In the genomic region with DNA sequence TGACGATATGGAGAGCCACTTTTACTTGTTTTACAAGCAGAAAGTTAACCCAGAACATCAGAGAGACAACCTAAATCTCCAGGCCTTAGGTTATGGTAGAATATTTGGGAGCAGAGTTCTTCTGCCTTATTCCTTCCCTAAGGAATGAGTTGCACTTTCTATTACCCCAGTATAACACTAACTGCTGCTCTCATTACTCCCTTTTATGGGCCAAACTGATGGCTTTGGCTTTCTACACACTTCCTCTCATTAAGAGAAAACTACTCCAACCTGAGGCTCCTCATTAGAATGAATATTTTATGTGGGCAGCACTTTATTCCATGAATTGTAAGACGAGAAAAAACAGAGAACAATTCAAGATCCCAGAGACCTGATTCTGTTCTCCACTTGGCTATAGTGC, we compare ENCODE assay signal across 35 mouse cellular contexts.
"Had no signal": no experiment of that assay in that cellular context is flagged by ENCODE, and none has a peak within 500 bp of the region (broad histone marks: within the 10 kb centered on the region; RNA-seq: fewer than 3 reads in every experiment).

No protein-coding gene starts in this region.

- H3K36me3 ChIP-seq: heart, embryonic 10.5 days; heart, embryonic 12.5 days; heart, embryonic 13.5 days; heart, embryonic 15.5 days; hindbrain, embryonic 10.5 days; hindbrain, embryonic 12.5 days; hindbrain, embryonic 13.5 days; hindbrain, embryonic 15.5 days; intestine, embryonic 15.5 days; kidney, embryonic 15.5 days had no signal

- DNase-seq: heart, postnatal 10 days; heart, postnatal 14 days; heart, postnatal 36 days; heart, postnatal 4 days; kidney, adult 11 months; kidney, adult 18-20 months; kidney, adult 2 months; kidney, adult 8-10 months; kidney, adult 9 months; kidney, postnatal 10 days; kidney, postnatal 14 days; kidney, postnatal 25 days; kidney, postnatal 36 days; kidney, postnatal 4 days; layer of hippocampus, adult 9-11 months; layer of hippocampus, postnatal 36 days had no signal

- H3K4me1 ChIP-seq: heart, embryonic 10.5 days; heart, embryonic 12.5 days; heart, embryonic 13.5 days; heart, embryonic 15.5 days; hindbrain, embryonic 10.5 days; hindbrain, embryonic 12.5 days; hindbrain, embryonic 13.5 days; hindbrain, embryonic 15.5 days; intestine, embryonic 15.5 days; kidney, embryonic 15.5 days had no signal

- H3K4me3 ChIP-seq: heart, embryonic 10.5 days; heart, embryonic 12.5 days; heart, embryonic 13.5 days; heart, embryonic 15.5 days; hindbrain, embryonic 10.5 days; hindbrain, embryonic 12.5 days; hindbrain, embryonic 13.5 days; hindbrain, embryonic 15.5 days; intestine, embryonic 15.5 days; kidney, embryonic 15.5 days; layer of hippocampus, adult 2 months had no signal

- H3K9ac ChIP-seq: heart, embryonic 12.5 days; heart, embryonic 13.5 days; heart, embryonic 15.5 days; hindbrain, embryonic 12.5 days; hindbrain, embryonic 13.5 days; hindbrain, embryonic 14.5 days; hindbrain, embryonic 15.5 days; intestine, embryonic 15.5 days; kidney, embryonic 15.5 days had no signal

- H3K9me3 ChIP-seq: heart, embryonic 10.5 days; heart, embryonic 12.5 days; heart, embryonic 13.5 days; heart, embryonic 15.5 days; hindbrain, embryonic 10.5 days; hindbrain, embryonic 12.5 days; hindbrain, embryonic 13.5 days; hindbrain, embryonic 15.5 days; intestine, embryonic 15.5 days; kidney, embryonic 15.5 days had no signal

- ATAC-seq: hindbrain, embryonic 16.5 days; hindbrain, postnatal 0 days; inflammation-experienced regulatory T-cells, adult 6 months; intestine, embryonic 15.5 days; intestine, embryonic 16.5 days; intestine, postnatal 0 days had no signal

- H3K27me3 ChIP-seq: heart, embryonic 12.5 days; heart, embryonic 13.5 days; heart, embryonic 15.5 days; hindbrain, embryonic 12.5 days; hindbrain, embryonic 13.5 days; hindbrain, embryonic 15.5 days; intestine, embryonic 15.5 days; kidney, embryonic 15.5 days had no signal

- H3K4me2 ChIP-seq: heart, embryonic 11.5 days; heart, embryonic 12.5 days; heart, embryonic 13.5 days; heart, embryonic 15.5 days; hindbrain, embryonic 12.5 days; hindbrain, embryonic 13.5 days; hindbrain, embryonic 14.5 days; hindbrain, embryonic 15.5 days; intestine, embryonic 15.5 days; kidney, embryonic 15.5 days had no signal

- H3K27ac ChIP-seq: heart, embryonic 10.5 days; heart, embryonic 13.5 days; heart, embryonic 15.5 days; hindbrain, embryonic 10.5 days; hindbrain, embryonic 12.5 days; hindbrain, embryonic 13.5 days; hindbrain, embryonic 14.5 days; hindbrain, embryonic 15.5 days; hindbrain, postnatal 0 days; intestine, embryonic 15.5 days; kidney, embryonic 15.5 days; kidney, postnatal 0 days; layer of hippocampus, adult 2 months had no signal
